Comparison of ENCODE assay signal across 8 mouse cellular contexts in the genomic region with DNA sequence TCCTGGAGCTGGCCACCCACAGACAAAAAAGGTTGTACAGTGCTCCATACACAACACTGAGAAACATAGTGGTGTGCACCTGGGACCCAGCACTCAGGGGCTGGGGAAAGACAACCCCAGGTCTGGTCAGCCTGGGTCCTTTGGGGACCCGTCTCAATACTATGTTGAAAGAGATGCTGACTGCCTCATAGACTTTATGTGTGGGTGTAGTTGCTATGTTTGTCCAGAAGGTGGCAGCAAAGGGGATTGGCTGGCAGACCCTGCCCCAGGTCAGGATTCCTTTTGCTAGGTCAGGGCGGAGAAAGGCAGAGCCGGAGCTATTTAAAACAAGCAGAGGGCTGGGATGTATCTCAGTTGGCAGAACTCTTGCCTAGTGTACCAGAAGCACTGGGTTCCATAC.
A peak's percentile ranks its signal among the peaks of the same experiment; 100 is the strongest.
DNase-seq lines count a peak whose midpoint lies in the region; ATAC-seq lines count a peak whose summit lies in the region.
"Had no signal": no experiment of that assay in that cellular context is flagged by ENCODE, and none has a peak within 500 bp of the region (broad histone marks: within the 10 kb centered on the region; RNA-seq: fewer than 3 reads in every experiment).

No protein-coding gene starts in this region.

- peak; percentile 30; the same call in 1 of the 2 replicates for ATAC-seq in forebrain, embryonic 11.5 days (replicated peaks; ENCODE audit: low FRiP score)
- peak; percentile 52 for ATAC-seq in midbrain, embryonic 16.5 days

- no peaks in the 10 kb centered on the region for H3K9me3 ChIP-seq in forebrain, embryonic 11.5 days (ENCODE audit: control insufficient read depth, low read length)
- no peaks in the 10 kb centered on the region for H3K9me3 ChIP-seq in midbrain, embryonic 16.5 days (replicated peaks; ENCODE audit: control insufficient read depth, low read length, poor library complexity, severe bottlenecking)
- H3K9me3 ChIP-seq: heart, embryonic 13.5 days had no signal

- H3K4me2 ChIP-seq in forebrain, embryonic 11.5 days (ENCODE audit: low read depth, low read length, severe bottlenecking), result no peak overlapping the region
- H3K4me2 ChIP-seq in midbrain, embryonic 16.5 days (ENCODE audit: low read length), result no peak overlapping the region
- H3K4me2 ChIP-seq: heart, embryonic 13.5 days had no signal

- H3K9ac ChIP-seq in forebrain, embryonic 11.5 days (ENCODE audit: low read length), result no peak overlapping the region
- H3K9ac ChIP-seq in midbrain, embryonic 16.5 days (ENCODE audit: low read depth, low read length), result no peak overlapping the region
- H3K9ac ChIP-seq: heart, embryonic 13.5 days had no signal

- intact Hi-C loops in left cerebral cortex, postnatal 4 days (cut with DNase I), result no loop called here

- no peaks in the 10 kb centered on the region for H3K27me3 ChIP-seq in forebrain, embryonic 11.5 days (ENCODE audit: control insufficient read depth, insufficient read depth, low read length)
- no peaks in the 10 kb centered on the region for H3K27me3 ChIP-seq in midbrain, embryonic 16.5 days (ENCODE audit: control insufficient read depth, insufficient read depth, low read depth, low read length)

- H3K4me1 ChIP-seq in forebrain, embryonic 11.5 days (replicated peaks; ENCODE audit: control insufficient read depth, insufficient read depth, low read length), result no peaks in the 10 kb centered on the region
- H3K4me1 ChIP-seq in midbrain, embryonic 16.5 days (ENCODE audit: control insufficient read depth, insufficient read depth, low read length), result no peaks in the 10 kb centered on the region

- no peak overlapping the region for H3K4me3 ChIP-seq in forebrain, embryonic 11.5 days (ENCODE audit: low read depth, low read length)
- no peak overlapping the region for H3K4me3 ChIP-seq in midbrain, embryonic 16.5 days (ENCODE audit: low read depth, low read length)
- H3K4me3 ChIP-seq: heart, embryonic 13.5 days had no signal

- peak; percentile 64 for DNase-seq in left cerebral cortex, postnatal 4 days
- no peak for DNase-seq in left cerebral cortex, adult 8-10 months (ENCODE audit: low spot score in 2 of 2)
- peak; percentile 22 for DNase-seq in adrenal gland, postnatal 25 days
- peak; percentile 76 for DNase-seq in forebrain, embryonic 11.5 days (ENCODE audit: low spot score)
- DNase-seq in kidney, postnatal 14 days, result peak; percentile 47
- DNase-seq in Muller cell, postnatal 12 days (ENCODE audit: inconsistent ontology term), result no peak

- 21% methylated on average over 3 of the region's 3 CpGs for WGBS in forebrain, embryonic 11.5 days
- 28% methylated on average over 3 of the region's 3 CpGs for WGBS in midbrain, embryonic 16.5 days

- no peak overlapping the region for H3K27ac ChIP-seq in forebrain, embryonic 11.5 days (ENCODE audit: low read depth, low read length)
- no peak overlapping the region for H3K27ac ChIP-seq in midbrain, embryonic 16.5 days (ENCODE audit: low read length)
- H3K27ac ChIP-seq: heart, embryonic 13.5 days had no signal

- H3K36me3 ChIP-seq in forebrain, embryonic 11.5 days (ENCODE audit: control insufficient read depth, insufficient read depth, low read length), result no peaks in the 10 kb centered on the region
- H3K36me3 ChIP-seq in midbrain, embryonic 16.5 days (ENCODE audit: control insufficient read depth, insufficient read depth, low read length), result peaks cover 9% of the 10 kb centered on the region; the same call in 1 of the 2 replicates
- H3K36me3 ChIP-seq: heart, embryonic 13.5 days had no signal

Comparison
In these comparisons a context has a peak if more than half of its experiments do, and no peak if none do; other contexts are left out.
1. DNase-seq: peak in left cerebral cortex, postnatal 4 days (single experiment), adrenal gland, postnatal 25 days (single experiment), forebrain, embryonic 11.5 days (single experiment) and kidney, postnatal 14 days (single experiment); none in left cerebral cortex, adult 8-10 months (0 of 2) and Muller cell, postnatal 12 days (single experiment).